Mouse (Mus musculus) macrophage (primary cell): ENCODE results near the gene Zfhx3. TPM values are rescaled to one million over a fixed set of nuclear protein-coding genes. Genes with fewer than 3 reads are reported as not detected.

Experiments used
- H3K27ac ChIP-seq: fragments of 350-480 bp; formaldehyde crosslinking; 2 replicates; pipeline ENCODE4 v1.9.0; 2021
- H3K36me3 ChIP-seq: fragments of 350-480 bp; formaldehyde crosslinking; 2 replicates; pipeline ENCODE4 v1.9.0; 2021; ENCODE audit errors: inconsistent target
- H3K4me3 ChIP-seq: fragments of 350-480 bp; formaldehyde crosslinking; 2 replicates; pipeline ENCODE4 v1.9.0; 2021; ENCODE audit errors: inconsistent target
- H3K79me2 ChIP-seq: fragments of 350-480 bp; formaldehyde crosslinking; 2 replicates; pipeline ENCODE4 v1.9.0; 2021; ENCODE audit errors: inconsistent target
- whole genome bisulfite sequencing: methylation state at CpG from one replicate; pipeline ENCODE4 v1.1.7; 2026; ENCODE audit warnings: inconsistent platforms; ENCODE audit not compliant: missing documents; 5-methylcytosine and 5-hydroxymethylcytosine counted together
- polyA plus RNA-seq: library from polyadenylated mRNA; stranded (reverse); fragments of 250-400 nt; gene quantifications from 3 replicates; pipeline ENCODE4 v1.2.4, GENCODE M21; 2018; ENCODE audit warnings: inconsistent platforms

The Zfhx3 gene
- polyA plus RNA-seq, 1 experiment from 2014 or later, result 5.3 TPM

- Histone ChIP-seq H3K36me3 (peaks cover 28% of the 10 kb centered on the region), H3K4me3 (no peak overlapping the region), H3K79me2 (no peaks in the 10 kb centered on the region; the same call in 1 of the 2 replicates), H3K27ac (no peak overlapping the region)
- 100% methylated on average over 5 of the region's 6 CpGs for WGBS
These were observed 860.6 kb downstream of the Zfhx3 start for GRCm38 (mm10) chr8:108803017-108803416.

GRCm38 (mm10) chr8:108811694-108812093 lies 869.2 kb downstream of the Zfhx3 start:
- WGBS, result 92% methylated on average over 10 of the region's 10 CpGs
- H3K27ac ChIP-seq, result no peak overlapping the region
- no peaks in the 10 kb centered on the region for H3K79me2 ChIP-seq
- no peak overlapping the region for H3K4me3 ChIP-seq
- H3K36me3 ChIP-seq, result no peaks in the 10 kb centered on the region

- Histone ChIP-seq H3K27ac (no peak overlapping the region), H3K36me3 (no peaks in the 10 kb centered on the region), H3K4me3 (no peak overlapping the region), H3K79me2 (no peaks in the 10 kb centered on the region)
- 92% methylated on average over 12 of the region's 12 CpGs for WGBS
These were observed 870.9 kb downstream of the Zfhx3 start for GRCm38 (mm10) chr8:108813375-108813774.

GRCm38 (mm10) chr8:108819271-108819671 lies 876.8 kb downstream of the Zfhx3 start:
- WGBS, result 86% methylated on average over 8 of the region's 8 CpGs

GRCm38 (mm10) chr8:108819826-108820225 lies 877.4 kb downstream of the Zfhx3 start:
- Histone ChIP-seq H3K27ac (no peak overlapping the region), H3K4me3 (no peak overlapping the region), H3K36me3 (no peaks in the 10 kb centered on the region), H3K79me2 (no peaks in the 10 kb centered on the region)
- 21% methylated on average over 2 of the region's 3 CpGs for whole genome bisulfite sequencing

More at GRCm38 (mm10) chr8:108819271-108819671, 876.8 kb downstream of the Zfhx3 start:
- Histone ChIP-seq H3K79me2 (no peaks in the 10 kb centered on the region), H3K27ac (no peak overlapping the region), H3K4me3 (no peak overlapping the region), H3K36me3 (no peaks in the 10 kb centered on the region)

GRCm38 (mm10) chr8:108820634-108821033 lies 878.2 kb downstream of the Zfhx3 start:
- 37% methylated on average over 6 of the region's 6 CpGs for WGBS
- Histone ChIP-seq H3K36me3 (no peaks in the 10 kb centered on the region), H3K79me2 (no peaks in the 10 kb centered on the region), H3K4me3 (no peak overlapping the region), H3K27ac (no peak overlapping the region; the same call in 1 of the 2 replicates)

GRCm38 (mm10) chr8:108822841-108823266 lies 880.4 kb downstream of the Zfhx3 start:
- WGBS, result 12% methylated on average over 15 of the region's 15 CpGs
- no peak overlapping the region for H3K4me3 ChIP-seq
- H3K36me3 ChIP-seq, result no peaks in the 10 kb centered on the region
- H3K79me2 ChIP-seq, result no peaks in the 10 kb centered on the region
- H3K27ac ChIP-seq, result no peak overlapping the region; the same call in 1 of the 2 replicates

- no peak overlapping the region for H3K4me3 ChIP-seq
- WGBS, result 100% methylated on average over 4 of the region's 4 CpGs
- no peak overlapping the region for H3K27ac ChIP-seq
- H3K79me2 ChIP-seq, result no peaks in the 10 kb centered on the region
- no peaks in the 10 kb centered on the region for H3K36me3 ChIP-seq
These were observed 881.6 kb downstream of the Zfhx3 start for GRCm38 (mm10) chr8:108824049-108824448.

- WGBS, result 95% methylated on average over 4 of the region's 4 CpGs
- Histone ChIP-seq H3K36me3 (no peaks in the 10 kb centered on the region), H3K4me3 (no peak overlapping the region), H3K79me2 (no peaks in the 10 kb centered on the region), H3K27ac (no peak overlapping the region)
These were observed 884.0 kb downstream of the Zfhx3 start for GRCm38 (mm10) chr8:108826414-108826813.

GRCm38 (mm10) chr8:108827428-108827827 lies 885.0 kb downstream of the Zfhx3 start:
- no peak overlapping the region for H3K4me3 ChIP-seq
- 65% methylated on average over 15 of the region's 15 CpGs for WGBS
- no peak overlapping the region for H3K27ac ChIP-seq
- no peaks in the 10 kb centered on the region for H3K36me3 ChIP-seq
- no peaks in the 10 kb centered on the region for H3K79me2 ChIP-seq

- WGBS, result 97% methylated on average over 10 of the region's 12 CpGs
- H3K27ac ChIP-seq, result no peak overlapping the region
These were observed 886.9 kb downstream of the Zfhx3 start for GRCm38 (mm10) chr8:108829305-108829717.

GRCm38 (mm10) chr8:108835143-108835542 lies 892.7 kb downstream of the Zfhx3 start:
- no peak overlapping the region for H3K27ac ChIP-seq
- no peaks in the 10 kb centered on the region for H3K79me2 ChIP-seq
- H3K36me3 ChIP-seq, result no peaks in the 10 kb centered on the region
- H3K4me3 ChIP-seq, result no peak overlapping the region
- WGBS, result 96% methylated on average over 11 of the region's 11 CpGs

More at GRCm38 (mm10) chr8:108829305-108829717, 886.9 kb downstream of the Zfhx3 start:
- H3K4me3 ChIP-seq, result no peak overlapping the region
- no peaks in the 10 kb centered on the region for H3K79me2 ChIP-seq
- H3K36me3 ChIP-seq, result no peaks in the 10 kb centered on the region

- Histone ChIP-seq H3K4me3 (no peak overlapping the region), H3K79me2 (no peaks in the 10 kb centered on the region), H3K27ac (no peak overlapping the region), H3K36me3 (no peaks in the 10 kb centered on the region)
- 87% methylated on average over 10 of the region's 10 CpGs for WGBS
These were observed 895.3 kb downstream of the Zfhx3 start for GRCm38 (mm10) chr8:108837788-108838187.

GRCm38 (mm10) chr8:108838761-108839160 lies 896.3 kb downstream of the Zfhx3 start:
- Histone ChIP-seq H3K79me2 (no peaks in the 10 kb centered on the region), H3K36me3 (no peaks in the 10 kb centered on the region), H3K27ac (no peak overlapping the region), H3K4me3 (no peak overlapping the region)
- WGBS, result 91% methylated on average over 6 of the region's 6 CpGs

GRCm38 (mm10) chr8:108842307-108842706 lies 899.9 kb downstream of the Zfhx3 start:
- Histone ChIP-seq H3K36me3 (no peaks in the 10 kb centered on the region), H3K27ac (no peak overlapping the region), H3K79me2 (no peaks in the 10 kb centered on the region), H3K4me3 (no peak overlapping the region)
- 29% methylated on average over 4 of the region's 5 CpGs for WGBS

- 83% methylated on average over 6 of the region's 6 CpGs for WGBS
- Histone ChIP-seq H3K27ac (no peak overlapping the region), H3K79me2 (no peaks in the 10 kb centered on the region), H3K36me3 (no peaks in the 10 kb centered on the region), H3K4me3 (no peak overlapping the region)
These were observed 903.7 kb downstream of the Zfhx3 start for GRCm38 (mm10) chr8:108846174-108846573.
